Mouse (Mus musculus): Measurements from ENCODE around the gene F10. TPM values are rescaled to one million over a fixed set of nuclear protein-coding genes. Genes with fewer than 3 reads are reported as not detected.

The F10 gene
- polyA plus RNA-seq, 1 experiment = 0.91 TPM

GRCm38 (mm10) chr8:13027615-13028014 lies 9.5 kb upstream of the F10 start:
- no peak overlapping the region for H3K4me3 ChIP-seq (ENCODE audit: insufficient read depth, low read depth, low read length)
- H3K4me1 ChIP-seq (ENCODE audit: control insufficient read depth, insufficient read depth, low read length) = no peaks in the 10 kb centered on the region
- WGBS = 79% methylated on average over 5 of the region's 5 CpGs
- no peak for DNase-seq
- no peaks in the 10 kb centered on the region for H3K27me3 ChIP-seq (replicated peaks; ENCODE audit: control insufficient read depth, insufficient read depth, low read length)
- no peak overlapping the region for H3K27ac ChIP-seq (ENCODE audit: insufficient read depth, low read depth, low read length)
- H3K36me3 ChIP-seq (ENCODE audit: control insufficient read depth, insufficient read depth, low read length) = no peaks in the 10 kb centered on the region
- no peak for TF ChIP-seq POLR2A (IDR thresholded peaks at IDR 0.05; ENCODE audit: low read depth, low read length)
- no peak for TF ChIP-seq CTCF (conservative IDR thresholded peaks at IDR 0.05; ENCODE audit: insufficient read depth, insufficient read length, low read depth, low read length)

- H3K27ac ChIP-seq (ENCODE audit: insufficient read depth, low read depth, low read length) = no peak overlapping the region
- H3K4me1 ChIP-seq (ENCODE audit: control insufficient read depth, insufficient read depth, low read length) = no peaks in the 10 kb centered on the region
- no peak for DNase-seq
- no peaks in the 10 kb centered on the region for H3K27me3 ChIP-seq (replicated peaks; ENCODE audit: control insufficient read depth, insufficient read depth, low read length)
- no peaks in the 10 kb centered on the region for H3K36me3 ChIP-seq (ENCODE audit: control insufficient read depth, insufficient read depth, low read length)
- WGBS = 62% methylated on average over 5 of the region's 5 CpGs
- H3K4me3 ChIP-seq (ENCODE audit: insufficient read depth, low read depth, low read length) = no peak overlapping the region
- TF ChIP-seq POLR2A (IDR thresholded peaks at IDR 0.05; ENCODE audit: low read depth, low read length) = no peak
- no peak for TF ChIP-seq CTCF (conservative IDR thresholded peaks at IDR 0.05; ENCODE audit: insufficient read depth, insufficient read length, low read depth, low read length)
These were observed 8.6 kb upstream of the F10 start for GRCm38 (mm10) chr8:13028482-13028881.

GRCm38 (mm10) chr8:13036346-13036812 lies 729 bp upstream of the F10 start:
- H3K4me3 ChIP-seq (ENCODE audit: insufficient read depth, low read depth, low read length) = no peak overlapping the region
- 82% methylated on average over 10 of the region's 10 CpGs for WGBS
- H3K36me3 ChIP-seq (ENCODE audit: control insufficient read depth, insufficient read depth, low read length) = no peaks in the 10 kb centered on the region
- H3K4me1 ChIP-seq (ENCODE audit: control insufficient read depth, insufficient read depth, low read length) = no peaks in the 10 kb centered on the region
- H3K27me3 ChIP-seq (replicated peaks; ENCODE audit: control insufficient read depth, insufficient read depth, low read length) = no peaks in the 10 kb centered on the region
- no peak for DNase-seq
- H3K27ac ChIP-seq (ENCODE audit: insufficient read depth, low read depth, low read length) = no peak overlapping the region
- no peak for TF ChIP-seq CTCF (conservative IDR thresholded peaks at IDR 0.05; ENCODE audit: insufficient read depth, insufficient read length, low read depth, low read length)
- TF ChIP-seq POLR2A (IDR thresholded peaks at IDR 0.05; ENCODE audit: low read depth, low read length) = no peak

- Histone ChIP-seq H3K36me3 (ENCODE audit: control insufficient read depth, insufficient read depth, low read length) (no peaks in the 10 kb centered on the region), H3K4me3 (ENCODE audit: insufficient read depth, low read depth, low read length) (no peak overlapping the region), H3K27me3 (replicated peaks; ENCODE audit: control insufficient read depth, insufficient read depth, low read length) (no peaks in the 10 kb centered on the region), H3K27ac (ENCODE audit: insufficient read depth, low read depth, low read length) (no peak overlapping the region), H3K4me1 (ENCODE audit: control insufficient read depth, insufficient read depth, low read length) (no peaks in the 10 kb centered on the region)
- WGBS = 37% methylated on average over 5 of the region's 5 CpGs
- TF ChIP-seq CTCF (conservative IDR thresholded peaks at IDR 0.05; ENCODE audit: insufficient read depth, insufficient read length, low read depth, low read length) = no peak
- TF ChIP-seq POLR2A (IDR thresholded peaks at IDR 0.05; ENCODE audit: low read depth, low read length) = no peak
- DNase-seq = peak; percentile 20
These were observed 461 bp downstream of the F10 start for GRCm38 (mm10) chr8:13037569-13037968.

DNA sequence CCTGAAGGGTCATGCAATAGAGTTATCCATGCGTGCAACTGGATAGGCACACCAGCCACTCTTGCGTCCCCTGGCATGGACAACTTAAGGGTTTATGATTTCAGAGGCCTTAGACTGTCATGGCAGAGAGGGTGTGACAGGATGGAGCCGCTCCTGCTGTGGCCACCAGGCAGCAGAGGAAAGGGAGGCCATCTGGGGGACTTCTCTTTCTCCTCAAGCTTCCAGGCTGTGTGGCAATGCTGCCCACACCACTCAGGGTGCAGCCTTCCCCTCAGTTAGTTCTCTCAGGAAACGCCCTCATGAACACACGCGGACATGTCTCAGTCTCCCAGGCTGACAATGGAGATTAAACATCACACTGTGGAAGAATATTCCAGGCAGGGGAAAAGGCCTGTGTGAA lies 1.9 kb downstream of the F10 start:
- 69% methylated on average over 6 of the region's 6 CpGs for WGBS
- Histone ChIP-seq H3K27me3 (replicated peaks; ENCODE audit: control insufficient read depth, insufficient read depth, low read length) (no peaks in the 10 kb centered on the region), H3K4me3 (ENCODE audit: insufficient read depth, low read depth, low read length) (no peak overlapping the region), H3K27ac (ENCODE audit: insufficient read depth, low read depth, low read length) (no peak overlapping the region), H3K36me3 (ENCODE audit: control insufficient read depth, insufficient read depth, low read length) (no peaks in the 10 kb centered on the region), H3K4me1 (ENCODE audit: control insufficient read depth, insufficient read depth, low read length) (no peaks in the 10 kb centered on the region)
- no peak for DNase-seq
- TF ChIP-seq CTCF (conservative IDR thresholded peaks at IDR 0.05; ENCODE audit: insufficient read depth, insufficient read length, low read depth, low read length) (no peak), POLR2A (IDR thresholded peaks at IDR 0.05; ENCODE audit: low read depth, low read length) (no peak)

DNA sequence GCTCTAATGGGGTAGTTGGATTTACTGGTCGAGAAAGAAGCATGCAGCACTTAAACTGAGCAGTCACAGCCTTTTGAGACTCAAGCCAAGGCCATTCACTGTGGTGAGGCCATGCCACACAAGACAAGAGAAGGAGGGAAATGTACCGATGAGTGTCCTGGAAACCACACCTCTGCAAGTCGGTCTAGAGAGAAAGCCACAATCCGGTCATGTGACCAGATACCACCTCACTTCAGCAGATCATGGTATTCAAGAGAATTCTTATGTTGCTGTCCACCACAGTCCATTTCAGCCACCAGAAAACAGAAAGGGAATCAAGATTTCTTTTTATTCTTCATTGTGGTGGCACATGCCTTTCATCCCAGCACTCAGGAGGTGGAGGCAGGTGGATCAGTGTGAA lies 4.4 kb downstream of the F10 start:
- 83% methylated on average over 4 of the region's 4 CpGs for WGBS
- Histone ChIP-seq H3K4me3 (ENCODE audit: insufficient read depth, low read depth, low read length) (no peak overlapping the region), H3K27me3 (replicated peaks; ENCODE audit: control insufficient read depth, insufficient read depth, low read length) (no peaks in the 10 kb centered on the region), H3K4me1 (ENCODE audit: control insufficient read depth, insufficient read depth, low read length) (no peaks in the 10 kb centered on the region), H3K27ac (ENCODE audit: insufficient read depth, low read depth, low read length) (no peak overlapping the region), H3K36me3 (ENCODE audit: control insufficient read depth, insufficient read depth, low read length) (no peaks in the 10 kb centered on the region)
- TF ChIP-seq POLR2A (IDR thresholded peaks at IDR 0.05; ENCODE audit: low read depth, low read length) (no peak), CTCF (conservative IDR thresholded peaks at IDR 0.05; ENCODE audit: insufficient read depth, insufficient read length, low read depth, low read length) (no peak)
- no peak for DNase-seq

GRCm38 (mm10) chr8:13047652-13048051 lies 10.5 kb downstream of the F10 start:
- no peak overlapping the region for H3K4me3 ChIP-seq (ENCODE audit: insufficient read depth, low read depth, low read length)
- no peaks in the 10 kb centered on the region for H3K27me3 ChIP-seq (replicated peaks; ENCODE audit: control insufficient read depth, insufficient read depth, low read length)
- no peaks in the 10 kb centered on the region for H3K36me3 ChIP-seq (ENCODE audit: control insufficient read depth, insufficient read depth, low read length)
- TF ChIP-seq POLR2A (IDR thresholded peaks at IDR 0.05; ENCODE audit: low read depth, low read length) (no peak), CTCF (conservative IDR thresholded peaks at IDR 0.05; ENCODE audit: insufficient read depth, insufficient read length, low read depth, low read length) (no peak)
- no peaks in the 10 kb centered on the region for H3K4me1 ChIP-seq (ENCODE audit: control insufficient read depth, insufficient read depth, low read length)
- DNase-seq = no peak
- H3K27ac ChIP-seq (ENCODE audit: insufficient read depth, low read depth, low read length) = no peak overlapping the region
- WGBS = 60% methylated on average over 5 of the region's 5 CpGs

DNA sequence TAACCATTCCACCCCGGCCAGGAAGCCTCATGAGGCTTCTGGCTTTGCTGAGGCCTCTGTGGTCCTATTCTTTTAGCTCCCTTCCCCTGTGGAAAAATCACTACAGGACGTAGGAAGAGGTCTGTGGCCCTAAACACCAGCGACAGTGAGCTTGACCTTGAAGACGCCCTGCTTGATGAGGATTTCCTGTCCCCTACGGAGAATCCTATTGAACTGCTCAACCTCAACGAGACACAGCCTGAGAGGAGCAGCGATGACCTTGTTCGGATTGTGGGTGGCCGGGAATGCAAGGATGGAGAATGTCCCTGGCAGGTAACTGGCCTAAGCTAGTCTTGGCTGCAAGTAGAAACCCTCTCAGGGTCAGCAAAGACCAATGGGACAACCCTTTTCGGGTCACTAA lies 13.4 kb downstream of the F10 start:
- TF ChIP-seq POLR2A (IDR thresholded peaks at IDR 0.05; ENCODE audit: low read depth, low read length) (no peak), CTCF (conservative IDR thresholded peaks at IDR 0.05; ENCODE audit: insufficient read depth, insufficient read length, low read depth, low read length) (no peak)
- no peak overlapping the region for H3K27ac ChIP-seq (ENCODE audit: insufficient read depth, low read depth, low read length)
- DNase-seq = no peak
- no peaks in the 10 kb centered on the region for H3K4me1 ChIP-seq (ENCODE audit: control insufficient read depth, insufficient read depth, low read length)
- H3K27me3 ChIP-seq (replicated peaks; ENCODE audit: control insufficient read depth, insufficient read depth, low read length) = no peaks in the 10 kb centered on the region
- H3K36me3 ChIP-seq (ENCODE audit: control insufficient read depth, insufficient read depth, low read length) = no peaks in the 10 kb centered on the region
- H3K4me3 ChIP-seq (ENCODE audit: insufficient read depth, low read depth, low read length) = no peak overlapping the region
- 76% methylated on average over 10 of the region's 10 CpGs for WGBS
